Mouse (Mus musculus): Measurements from ENCODE around the gene R3hdm2. TPM values are rescaled to one million over a fixed set of nuclear protein-coding genes. Genes with fewer than 3 reads are reported as not detected.

The R3hdm2 gene
- polyA plus RNA-seq, 1 experiment from 2014 or later: 21.1 TPM

DNA sequence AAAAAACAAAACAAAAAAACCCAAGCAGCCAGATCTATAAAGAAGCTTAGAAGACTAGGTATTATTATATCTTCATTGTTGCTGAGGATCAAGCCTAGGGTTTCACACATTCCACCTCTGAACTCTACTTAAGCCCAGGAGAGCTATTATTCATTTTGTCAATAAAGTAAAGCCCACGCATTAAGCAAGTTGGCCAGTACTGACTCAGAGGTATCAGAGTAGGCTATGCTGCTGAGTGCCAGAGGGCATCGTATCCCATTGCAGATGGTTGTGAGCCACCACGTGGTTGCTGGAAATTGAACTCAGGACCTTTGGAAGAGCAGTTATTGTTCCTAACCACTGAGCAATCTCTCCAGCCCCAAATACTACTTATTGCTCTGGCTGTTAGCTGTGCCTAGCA is 163.8 kb downstream of the R3hdm2 start:
- peaks cover 14% of the 10 kb centered on the region for H3K36me3 ChIP-seq (ENCODE audit: insufficient read depth, low read length)
- no peak overlapping the region for H3K4me3 ChIP-seq (ENCODE audit: low read depth, low read length)
- TF ChIP-seq CTCF (IDR thresholded peaks at IDR 0.05) (no peak), EP300 (IDR thresholded peaks at IDR 0.05) (no peak)
- H3K4me1 ChIP-seq (ENCODE audit: insufficient read depth, low read depth, low read length): no peaks in the 10 kb centered on the region
- ATAC-seq (no peak), DNase-seq (ENCODE audit: low spot score) (no peak)
- H3K9ac ChIP-seq (replicated peaks; ENCODE audit: low read depth): no peak overlapping the region
- no peak overlapping the region for H3K27ac ChIP-seq (ENCODE audit: low read length)
- no peak overlapping the region for H3K4me2 ChIP-seq (replicated peaks; ENCODE audit: low read depth, low read length)
- H3K9me3 ChIP-seq (ENCODE audit: low read length): no peaks in the 10 kb centered on the region
- 70% methylated on average over 3 of the region's 3 CpGs for WGBS
- H3K27me3 ChIP-seq (replicated peaks; ENCODE audit: insufficient read depth, low read length): no peaks in the 10 kb centered on the region

DNA sequence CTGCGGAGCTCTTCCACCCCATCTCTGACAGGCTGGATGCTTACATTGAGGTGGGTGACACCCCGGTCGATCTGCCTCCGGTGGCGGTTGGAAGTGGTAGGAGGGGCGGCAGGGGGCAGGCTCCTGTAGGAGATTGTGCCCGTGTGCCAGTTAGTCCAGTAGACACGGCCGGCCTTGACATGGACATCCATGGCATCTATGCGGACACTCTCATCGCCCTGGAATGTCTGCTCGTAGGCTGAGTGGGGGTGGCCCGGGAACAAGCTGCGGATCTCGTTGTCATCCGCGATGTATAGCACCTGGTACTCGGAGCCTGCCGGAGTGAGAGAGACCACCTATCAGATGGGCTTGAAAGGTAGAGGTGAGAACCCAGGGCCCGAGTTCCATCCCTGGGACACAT is 164.2 kb downstream of the R3hdm2 start:
- H3K9me3 ChIP-seq (ENCODE audit: low read length): no peaks in the 10 kb centered on the region
- no peak overlapping the region for H3K9ac ChIP-seq (replicated peaks; ENCODE audit: low read depth)
- no peaks in the 10 kb centered on the region for H3K4me1 ChIP-seq (ENCODE audit: insufficient read depth, low read depth, low read length)
- no peak for ATAC-seq
- H3K4me3 ChIP-seq (ENCODE audit: low read depth, low read length): no peak overlapping the region
- H3K36me3 ChIP-seq (ENCODE audit: insufficient read depth, low read length): peaks cover 14% of the 10 kb centered on the region; the same call in 1 of the 2 replicates
- TF ChIP-seq EP300 (IDR thresholded peaks at IDR 0.05) (no peak), CTCF (IDR thresholded peaks at IDR 0.05) (no peak)
- H3K27ac ChIP-seq (ENCODE audit: low read length): no peak overlapping the region
- no peaks in the 10 kb centered on the region for H3K27me3 ChIP-seq (replicated peaks; ENCODE audit: insufficient read depth, low read length)
- H3K4me2 ChIP-seq (replicated peaks; ENCODE audit: low read depth, low read length): no peak overlapping the region
- WGBS: 84% methylated on average over 20 of the region's 20 CpGs
- no peak for DNase-seq (ENCODE audit: low spot score)

DNA sequence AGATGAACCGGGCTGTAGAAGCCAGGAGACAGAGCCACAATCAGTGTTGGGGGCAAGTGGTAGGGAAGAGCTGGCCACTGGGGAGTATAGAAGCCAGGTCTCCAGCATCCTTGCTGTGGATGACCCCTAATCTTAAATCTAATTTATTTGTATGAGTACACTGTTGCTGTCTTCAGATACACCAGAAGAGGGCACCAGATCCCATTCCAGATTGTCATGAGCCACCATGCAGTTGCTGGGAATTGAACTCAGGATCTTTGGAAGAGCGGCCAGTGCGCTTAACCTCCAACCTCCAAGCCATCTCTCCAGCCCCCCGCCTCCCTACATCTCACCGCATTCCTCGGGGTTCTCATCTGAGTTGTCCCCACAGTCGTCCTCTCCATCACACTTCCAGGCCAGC is 166.4 kb downstream of the R3hdm2 start:
- TF ChIP-seq EP300 (IDR thresholded peaks at IDR 0.05): no peak
- TF ChIP-seq CTCF (IDR thresholded peaks at IDR 0.05): peak; percentile 51
- peaks cover 18% of the 10 kb centered on the region; the same call in 1 of the 2 replicates for H3K36me3 ChIP-seq (ENCODE audit: insufficient read depth, low read length)
- WGBS: 84% methylated on average over 7 of the region's 7 CpGs

DNA sequence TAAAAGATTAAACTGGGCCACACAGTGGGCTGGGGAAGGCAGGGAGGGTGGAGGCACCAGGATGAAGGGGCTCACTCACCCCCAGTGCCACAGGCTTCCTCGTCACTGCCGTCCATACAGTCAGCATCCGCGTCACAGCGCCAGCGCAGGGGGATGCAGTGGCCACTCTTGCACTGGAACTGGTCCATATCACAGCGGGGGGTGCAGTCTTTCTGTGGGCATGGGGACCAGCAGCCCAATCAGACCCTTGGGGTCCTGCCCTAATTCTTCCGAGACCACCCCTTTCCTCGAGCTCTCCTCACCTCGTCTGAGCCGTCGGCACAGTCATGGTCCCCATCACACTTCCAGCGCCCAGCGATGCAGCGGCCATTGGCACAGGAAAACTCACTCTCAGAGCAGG is 168.1 kb downstream of the R3hdm2 start:
- ATAC-seq (no peak), DNase-seq (ENCODE audit: low spot score) (no peak)
- Histone ChIP-seq H3K9ac (replicated peaks; ENCODE audit: low read depth) (no peak overlapping the region), H3K4me1 (ENCODE audit: insufficient read depth, low read depth, low read length) (no peaks in the 10 kb centered on the region), H3K4me2 (replicated peaks; ENCODE audit: low read depth, low read length) (no peak overlapping the region), H3K4me3 (ENCODE audit: low read depth, low read length) (no peak overlapping the region), H3K27ac (ENCODE audit: low read length) (no peak overlapping the region), H3K9me3 (ENCODE audit: low read length) (no peaks in the 10 kb centered on the region), H3K36me3 (ENCODE audit: insufficient read depth, low read length) (peaks cover 28% of the 10 kb centered on the region), H3K27me3 (replicated peaks; ENCODE audit: insufficient read depth, low read length) (no peaks in the 10 kb centered on the region)
- no peak for TF ChIP-seq CTCF (IDR thresholded peaks at IDR 0.05)
- no peak for TF ChIP-seq EP300 (IDR thresholded peaks at IDR 0.05)
- 92% methylated on average over 15 of the region's 15 CpGs for WGBS

More for the DNA sequence above, 166.4 kb downstream of the R3hdm2 start:
- H3K4me3 ChIP-seq (ENCODE audit: low read depth, low read length): no peak overlapping the region
- no peak overlapping the region for H3K27ac ChIP-seq (ENCODE audit: low read length)
- H3K27me3 ChIP-seq (replicated peaks; ENCODE audit: insufficient read depth, low read length): no peaks in the 10 kb centered on the region
- H3K9me3 ChIP-seq (ENCODE audit: low read length): no peaks in the 10 kb centered on the region
- DNase-seq (ENCODE audit: low spot score) (no peak), ATAC-seq (no peak)
- no peak overlapping the region for H3K9ac ChIP-seq (replicated peaks; ENCODE audit: low read depth)
- H3K4me2 ChIP-seq (replicated peaks; ENCODE audit: low read depth, low read length): no peak overlapping the region
- H3K4me1 ChIP-seq (ENCODE audit: insufficient read depth, low read depth, low read length): no peaks in the 10 kb centered on the region

Other genes with a start within 250 kb of the R3hdm2 start
- gene B4galnt1, start 215.1 kb upstream of the R3hdm2 start, polyA plus RNA-seq (2015; fragmentation: Nextera tagmentation; extraction: Ambion mirVana): 9.1 and 9.6 TPM in 2 replicates
- 1.0 and 1.1 TPM in 2 replicates for gene Slc26a10, start 199.7 kb upstream of the R3hdm2 start, polyA plus RNA-seq (2015; fragmentation: Nextera tagmentation; extraction: Ambion mirVana)
- 27.9 and 37.1 TPM in 2 replicates for gene Arhgef25, start 190.2 kb upstream of the R3hdm2 start, polyA plus RNA-seq (2015; fragmentation: Nextera tagmentation; extraction: Ambion mirVana)
- 47.5 and 47.8 TPM in 2 replicates for gene Dtx3, start 184.6 kb upstream of the R3hdm2 start, polyA plus RNA-seq (2015; fragmentation: Nextera tagmentation; extraction: Ambion mirVana)
- gene Pip4k2c, start 168.7 kb upstream of the R3hdm2 start, polyA plus RNA-seq (2015; fragmentation: Nextera tagmentation; extraction: Ambion mirVana): 31.0 and 35.1 TPM in 2 replicates
- gene Kif5a, start 117.0 kb upstream of the R3hdm2 start, polyA plus RNA-seq (2015; fragmentation: Nextera tagmentation; extraction: Ambion mirVana): 0.12 and 0.25 TPM in 2 replicates
- 198 and 204 TPM in 2 replicates for gene Dctn2, start 114.0 kb upstream of the R3hdm2 start, polyA plus RNA-seq (2015; fragmentation: Nextera tagmentation; extraction: Ambion mirVana)
- 13.5 and 14.2 TPM in 2 replicates for gene Mbd6, start 91.3 kb upstream of the R3hdm2 start, polyA plus RNA-seq (2015; fragmentation: Nextera tagmentation; extraction: Ambion mirVana)
- gene Mars, start 68.5 kb upstream of the R3hdm2 start, polyA plus RNA-seq (2015; fragmentation: Nextera tagmentation; extraction: Ambion mirVana): 61.1 and 63.1 TPM in 2 replicates
- 8.5 TPM in 2 replicates for gene Arhgap9, start 58.4 kb upstream of the R3hdm2 start, polyA plus RNA-seq (2015; fragmentation: Nextera tagmentation; extraction: Ambion mirVana)
- gene Gli1, start 38.4 kb upstream of the R3hdm2 start, polyA plus RNA-seq (2015; fragmentation: Nextera tagmentation; extraction: Ambion mirVana): 4.2 and 5.2 TPM in 2 replicates
- not detected in 2 replicates for gene Inhbe, start 25.9 kb upstream of the R3hdm2 start, polyA plus RNA-seq (2015; fragmentation: Nextera tagmentation; extraction: Ambion mirVana)
- not detected in 2 replicates for gene Inhbc, start 9.9 kb upstream of the R3hdm2 start, polyA plus RNA-seq (2015; fragmentation: Nextera tagmentation; extraction: Ambion mirVana)
- gene Stac3, start 121.4 kb downstream of the R3hdm2 start, polyA plus RNA-seq (2015; fragmentation: Nextera tagmentation; extraction: Ambion mirVana): 0.23 and 0.53 TPM in 2 replicates
- 132 and 149 TPM in 2 replicates for gene Ndufa4l2, start 134.6 kb downstream of the R3hdm2 start, polyA plus RNA-seq (2015; fragmentation: Nextera tagmentation; extraction: Ambion mirVana)
- 27.1 and 31.0 TPM in 2 replicates for gene Shmt2, start 142.1 kb downstream of the R3hdm2 start, polyA plus RNA-seq (2015; fragmentation: Nextera tagmentation; extraction: Ambion mirVana)
- 0.44 and 0.60 TPM in 2 replicates for gene Nxph4, start 154.2 kb downstream of the R3hdm2 start, polyA plus RNA-seq (2015; fragmentation: Nextera tagmentation; extraction: Ambion mirVana)
- 71.0 and 75.4 TPM in 2 replicates for gene Lrp1, start 240.8 kb downstream of the R3hdm2 start, polyA plus RNA-seq (2015; fragmentation: Nextera tagmentation; extraction: Ambion mirVana)